Mouse (Mus musculus) adrenal gland, postnatal 4 days (tissue): ENCODE results near the gene Plekhb1. TPM values are rescaled to one million over a fixed set of nuclear protein-coding genes. Genes with fewer than 3 reads are reported as not detected.

Experiments used
- DNase-seq, 2 experiments: peaks; one replicate each; pipeline ENCODE4 v3.0.0; 2021 to 2022; ENCODE audit warnings: low spot score in 2 of 2, mixed read lengths in 2 of 2
- total RNA-seq, 2 experiments: library from RNA; stranded (reverse); gene quantifications; 2 replicates each; pipeline ENCODE4 v1.2.3; 2021

Gene Plekhb1
- total RNA-seq, 2 experiments from 2014 or later: 8.7 to 10.1 TPM

DNA sequence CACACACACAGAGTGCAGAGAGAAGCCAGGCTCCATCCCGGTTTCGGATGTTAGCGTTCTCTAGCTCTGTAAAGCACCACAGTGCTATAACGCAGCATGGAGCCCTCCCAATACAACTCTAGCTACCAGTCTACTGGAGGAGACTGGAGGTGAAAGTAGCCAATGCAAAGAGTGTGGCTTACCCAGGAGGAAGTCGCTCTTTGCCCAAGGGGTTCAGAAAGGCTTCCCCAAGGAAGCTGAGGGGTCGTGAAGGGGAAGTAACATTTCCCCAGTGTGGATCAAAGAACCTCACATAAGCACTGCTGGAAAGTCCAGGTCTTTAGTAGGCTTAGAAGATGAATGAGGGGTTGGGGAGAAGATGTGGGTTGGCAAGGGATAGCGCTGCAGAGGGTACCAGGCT, 950 bp downstream of the Plekhb1 start:
- no peak for DNase-seq

DNA sequence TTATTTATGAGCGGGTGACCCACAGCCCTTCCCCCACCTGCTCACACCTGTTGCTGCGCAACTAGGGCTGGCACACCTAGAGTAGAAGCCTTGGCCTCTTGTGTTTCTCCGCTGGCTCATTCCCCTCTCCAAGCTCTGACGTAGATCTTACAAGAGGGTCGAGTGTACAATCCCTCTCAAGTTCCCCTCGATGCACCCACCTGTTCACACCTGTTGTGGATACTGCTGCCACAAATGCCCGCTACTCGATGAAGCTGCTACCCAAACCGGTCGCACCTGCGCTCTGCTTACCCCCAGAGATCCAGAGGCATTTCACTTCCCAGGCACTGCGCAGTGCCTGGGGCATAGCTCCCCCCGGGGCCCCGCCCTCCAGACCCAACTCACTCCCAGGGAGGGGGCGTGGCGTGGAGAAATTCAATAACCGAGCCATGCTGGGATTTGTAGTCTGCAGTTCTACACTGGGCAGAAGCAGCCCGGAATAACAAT, 4.1 kb downstream of the Plekhb1 start:
- DNase-seq: no peak

DNA sequence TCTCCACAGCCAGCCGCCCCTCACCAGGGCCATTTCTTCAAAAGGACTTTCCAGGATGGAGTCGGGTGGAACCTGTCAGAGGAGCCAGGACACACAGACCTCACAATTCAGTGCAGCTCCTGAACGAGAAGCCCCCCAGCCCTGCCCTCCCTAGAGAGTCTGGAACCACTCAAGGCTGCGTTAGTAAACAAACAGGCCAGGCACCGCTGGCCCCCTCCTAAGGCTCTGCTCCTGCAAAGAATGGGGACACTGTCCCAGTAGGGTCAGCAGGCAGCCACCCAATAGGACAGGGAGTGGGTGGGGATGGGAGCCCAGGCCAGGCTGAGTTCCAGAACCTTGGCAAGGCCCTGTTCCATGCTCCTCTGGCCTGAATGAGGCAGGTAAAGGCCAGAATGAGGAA, 5.5 kb downstream of the Plekhb1 start:
- no peak for DNase-seq

DNA sequence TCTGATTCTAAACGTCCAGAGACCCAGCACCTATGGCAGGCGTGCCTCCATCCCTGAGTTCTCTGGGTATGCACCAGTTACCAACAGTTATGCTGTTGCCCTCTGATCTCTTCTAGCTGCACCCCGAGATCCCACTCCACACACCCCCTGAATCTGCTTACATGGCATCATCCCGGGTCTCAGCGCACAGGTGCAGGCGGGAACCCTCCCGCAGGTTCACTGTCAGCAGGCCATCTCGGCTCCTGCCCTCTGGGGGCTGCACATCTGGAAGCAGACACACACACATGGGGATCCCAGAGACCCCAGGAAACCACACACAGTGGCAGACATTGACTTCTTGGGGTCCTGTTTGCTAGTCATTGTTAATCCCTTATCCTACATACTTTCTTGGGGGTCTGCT, 7.8 kb downstream of the Plekhb1 start:
- DNase-seq: no peak

DNA sequence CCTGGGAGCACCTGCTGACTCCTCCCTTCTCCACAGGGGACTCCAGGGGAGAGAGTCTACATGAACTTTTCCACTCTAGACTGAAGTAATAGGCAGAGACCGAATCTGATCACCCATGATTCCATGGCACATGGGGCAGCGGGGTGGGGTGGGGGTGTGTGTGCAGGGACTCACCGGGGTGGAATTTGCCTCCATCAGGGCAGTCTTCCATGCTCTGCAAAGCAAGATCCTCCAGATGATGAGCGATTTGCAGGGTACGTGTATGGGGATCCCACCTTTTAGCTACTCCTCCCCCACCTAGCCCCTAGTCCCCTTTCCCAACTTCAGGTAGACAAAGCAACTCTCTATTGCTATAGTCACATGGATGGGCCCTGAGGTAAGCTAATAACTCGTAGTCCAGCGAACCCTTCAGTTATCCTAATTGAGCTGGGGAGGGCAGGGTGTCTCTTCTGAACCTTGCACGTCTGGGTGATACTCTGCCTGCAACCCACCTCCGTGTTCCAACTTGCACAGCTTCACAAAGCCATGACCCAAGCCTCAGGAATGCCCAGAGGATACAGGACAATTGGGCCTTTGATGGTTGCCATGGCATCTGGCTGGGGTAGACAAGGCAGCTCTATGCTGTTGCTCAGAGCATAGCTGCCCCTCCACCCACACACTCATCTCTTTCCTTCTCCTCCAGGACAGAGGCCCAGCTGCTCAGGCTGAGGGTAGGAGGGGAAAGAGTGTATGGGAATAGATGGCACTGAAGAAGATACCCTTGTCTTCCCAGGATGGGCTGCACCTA, 8.5 kb downstream of the Plekhb1 start:
- DNase-seq: no peak

DNA sequence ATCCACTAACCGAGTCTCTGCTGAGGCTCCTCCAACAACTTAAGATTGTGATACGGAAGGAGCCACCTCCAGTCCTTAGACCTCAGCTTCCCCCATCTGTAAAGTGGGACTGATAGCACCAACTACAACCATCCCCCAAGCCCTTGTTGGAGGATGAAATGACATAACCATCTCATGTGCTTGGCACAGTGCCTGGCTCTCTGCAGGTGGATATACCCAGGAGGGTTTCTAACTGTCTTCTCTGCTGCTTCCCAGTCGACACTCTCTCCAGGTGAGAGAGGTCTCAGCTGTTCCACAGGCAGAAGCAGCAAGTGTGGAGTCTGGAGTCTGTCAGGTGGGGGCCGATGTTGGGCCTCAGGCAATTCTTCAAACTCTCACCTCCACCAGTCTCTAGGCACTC, 11.2 kb downstream of the Plekhb1 start:
- DNase-seq: no peak

DNA sequence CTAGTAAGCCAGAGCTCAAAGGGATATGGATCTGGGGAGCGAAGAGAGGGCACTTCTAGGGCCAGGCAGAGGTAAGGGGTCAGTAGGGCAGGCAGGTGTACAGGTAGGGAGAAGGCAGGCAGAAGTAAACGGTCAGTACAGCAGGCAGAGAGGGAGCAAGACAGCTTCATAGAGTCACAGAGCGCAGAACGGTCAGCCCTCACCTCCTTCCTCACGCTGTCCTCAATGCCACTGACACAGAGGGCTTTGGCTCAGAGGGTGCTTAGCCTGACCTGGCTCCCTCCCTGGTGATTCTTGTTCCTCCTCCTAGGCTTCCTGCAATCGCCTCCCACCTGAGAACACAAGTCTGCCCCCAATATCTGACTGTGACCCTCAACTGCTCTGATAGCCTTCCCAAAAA, 11.8 kb downstream of the Plekhb1 start:
- DNase-seq: no peak

DNA sequence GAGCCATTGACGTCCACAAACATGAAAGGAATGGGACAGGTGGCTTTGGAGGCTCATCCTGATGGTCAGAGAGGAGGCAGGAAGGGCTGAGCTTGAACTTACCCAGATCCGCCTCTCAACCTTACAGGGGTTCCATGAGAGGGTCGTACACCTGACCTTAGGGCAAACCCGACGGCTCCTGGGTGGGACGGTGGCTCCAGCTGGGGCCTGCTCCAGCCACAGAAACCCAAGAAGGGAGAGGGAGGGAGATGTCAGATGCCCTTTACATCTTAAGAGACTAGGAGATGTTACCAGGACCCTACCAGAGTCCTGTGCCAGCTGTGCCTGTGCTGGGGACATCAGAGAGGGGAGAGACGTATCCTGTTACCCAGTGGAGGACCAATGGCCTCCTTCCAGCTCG, 12.4 kb downstream of the Plekhb1 start:
- no peak for DNase-seq

DNA sequence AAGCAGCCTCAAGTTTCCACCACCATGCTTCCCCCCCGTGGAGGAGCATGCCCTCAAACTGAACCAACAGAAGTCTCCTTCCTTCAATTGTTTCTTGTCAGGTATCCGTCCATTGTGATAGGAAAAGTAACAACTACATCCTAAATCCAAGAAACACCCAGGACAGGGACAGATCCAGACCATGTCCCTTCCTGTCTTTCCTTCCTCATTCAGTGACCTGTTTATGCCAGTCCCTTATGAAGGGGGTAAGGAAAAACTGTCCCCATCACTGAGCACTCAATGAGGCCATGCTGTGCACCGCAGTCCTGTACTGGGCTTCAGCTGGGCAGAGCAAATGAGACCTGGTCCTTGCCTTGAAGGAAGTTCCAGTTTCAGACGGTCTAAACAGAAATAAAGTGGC, 13.1 kb downstream of the Plekhb1 start:
- no peak for DNase-seq

DNA sequence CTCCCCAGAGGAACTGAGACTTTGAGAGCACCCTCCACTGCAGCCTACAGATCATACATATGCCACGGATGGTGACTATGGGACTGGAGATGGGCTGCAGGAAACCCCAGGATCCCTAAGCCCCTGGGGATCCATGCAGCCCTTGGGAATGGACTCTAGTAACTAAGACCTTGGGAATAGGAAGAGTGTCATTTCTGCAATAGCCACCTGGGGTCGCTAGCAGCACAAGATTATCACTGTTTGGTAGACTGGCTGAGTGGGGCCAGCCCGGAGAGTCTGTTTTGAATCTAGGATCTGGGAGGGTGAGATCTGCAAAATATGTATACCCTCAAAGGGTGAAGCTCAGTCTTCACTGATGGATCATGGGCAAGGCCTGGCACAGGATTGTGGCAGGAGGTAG, 17.1 kb downstream of the Plekhb1 start:
- peak; percentile 30 to 53 for DNase-seq

DNA sequence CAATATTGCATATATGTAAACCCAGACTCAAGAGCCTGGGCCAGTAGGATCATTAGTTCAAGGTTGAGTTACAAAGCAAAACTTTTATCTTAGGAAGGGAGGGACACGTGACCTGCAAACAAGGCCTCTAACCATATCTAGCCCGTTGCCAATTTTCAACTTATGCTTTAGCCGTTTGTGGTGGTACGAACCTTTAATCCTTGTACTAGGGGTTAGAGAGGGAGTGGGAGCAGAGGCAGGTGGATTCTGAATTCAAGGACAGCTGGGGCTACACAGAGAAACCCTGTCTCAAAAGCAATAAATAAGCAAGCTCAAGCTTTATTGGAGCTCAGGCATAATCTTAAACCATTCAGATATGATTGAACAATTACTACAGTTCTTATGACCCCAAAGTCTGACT, 19.8 kb downstream of the Plekhb1 start:
- DNase-seq: no peak

DNA sequence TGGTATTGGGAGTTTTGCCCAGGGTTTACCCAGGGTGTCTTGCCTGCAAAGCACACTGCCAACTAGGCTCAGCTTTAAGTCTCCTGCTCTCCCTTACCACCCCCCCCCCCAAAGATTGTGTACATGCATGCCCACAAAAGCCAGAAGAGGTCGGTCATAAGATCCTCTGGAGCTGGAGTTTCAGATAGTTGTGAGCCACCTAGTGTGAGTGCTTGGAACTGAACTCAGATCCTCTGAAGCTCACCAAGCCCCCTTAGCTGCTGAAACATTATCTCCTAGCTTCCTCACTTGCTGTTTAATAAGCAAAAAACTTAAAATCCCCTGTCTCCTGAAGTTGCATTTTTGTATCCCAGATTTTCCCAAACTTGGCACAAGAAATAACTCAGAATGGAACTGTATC, 24.6 kb downstream of the Plekhb1 start:
- no peak for DNase-seq

DNA sequence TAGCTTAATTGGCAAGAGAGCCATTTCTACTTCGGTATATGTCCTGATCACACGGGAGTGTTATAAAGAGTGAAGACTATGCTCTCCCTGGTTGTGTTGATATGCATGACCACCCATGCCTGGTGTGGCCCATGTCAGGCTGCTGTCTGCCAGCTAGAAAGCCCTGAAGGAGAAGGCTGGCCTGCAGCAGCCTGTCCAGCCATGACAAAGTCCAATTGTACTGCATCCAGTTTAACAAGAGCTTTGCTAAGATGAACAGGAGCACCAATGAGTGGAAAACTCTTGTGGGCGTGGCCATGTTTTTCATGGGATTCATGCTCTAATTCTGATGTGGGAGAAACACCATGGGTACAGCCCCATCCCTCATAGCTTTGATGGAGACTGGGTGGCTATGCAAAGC, 37.7 kb downstream of the Plekhb1 start:
- no peak for DNase-seq

DNA sequence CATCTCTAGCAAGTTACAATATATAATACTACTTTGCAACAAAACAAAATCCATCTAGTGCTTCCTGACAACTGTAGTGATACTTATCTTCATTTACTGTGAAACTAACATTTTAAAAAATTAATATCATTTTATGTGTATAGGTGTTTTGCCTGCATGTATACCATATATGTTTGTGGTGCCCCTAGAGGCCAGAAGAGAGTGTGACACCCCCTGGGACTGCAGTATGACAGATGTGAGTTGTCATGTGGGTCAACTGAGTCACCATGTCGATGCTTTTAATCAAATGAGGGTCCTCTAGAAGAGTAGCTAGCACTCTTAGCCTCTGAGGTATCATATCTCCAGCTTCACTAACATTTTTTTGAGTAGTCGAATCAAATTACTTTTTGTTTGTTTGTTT, 39.9 kb downstream of the Plekhb1 start:
- no peak for DNase-seq

DNA sequence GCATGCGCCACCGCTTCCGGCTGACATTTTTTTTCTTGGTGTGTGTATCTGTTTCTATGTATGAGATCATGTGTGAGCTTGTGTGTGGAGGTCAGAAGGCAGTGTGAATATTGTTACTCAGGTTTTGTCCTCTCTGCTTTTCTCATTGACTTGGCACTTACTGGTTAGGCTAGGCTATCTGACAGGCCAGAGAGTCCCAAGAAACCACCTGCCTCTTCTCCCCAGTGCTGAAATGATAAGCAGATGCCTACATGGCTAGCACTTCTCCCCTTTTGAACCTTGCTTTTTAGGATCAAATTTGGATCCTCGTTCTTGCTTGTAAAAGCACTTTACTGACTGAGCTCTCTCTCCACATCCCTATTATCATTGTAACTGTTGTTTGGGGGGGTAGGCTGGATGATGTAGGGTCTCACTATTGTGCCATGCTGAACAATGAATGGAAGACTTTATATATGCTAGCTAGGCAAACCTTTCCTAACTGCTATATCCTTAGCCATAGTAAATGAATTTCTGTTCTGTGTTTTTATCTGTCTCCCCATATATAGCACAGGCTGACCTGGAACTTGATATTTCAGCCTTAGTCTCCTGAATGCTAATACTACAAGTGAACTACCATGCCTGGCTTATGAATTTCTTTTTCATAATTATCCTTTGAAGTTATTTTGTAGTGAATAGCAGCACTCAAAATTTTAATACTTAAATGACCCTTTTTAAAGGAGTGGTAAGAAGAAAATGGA, 45.9 kb downstream of the Plekhb1 start:
- DNase-seq: no peak

DNA sequence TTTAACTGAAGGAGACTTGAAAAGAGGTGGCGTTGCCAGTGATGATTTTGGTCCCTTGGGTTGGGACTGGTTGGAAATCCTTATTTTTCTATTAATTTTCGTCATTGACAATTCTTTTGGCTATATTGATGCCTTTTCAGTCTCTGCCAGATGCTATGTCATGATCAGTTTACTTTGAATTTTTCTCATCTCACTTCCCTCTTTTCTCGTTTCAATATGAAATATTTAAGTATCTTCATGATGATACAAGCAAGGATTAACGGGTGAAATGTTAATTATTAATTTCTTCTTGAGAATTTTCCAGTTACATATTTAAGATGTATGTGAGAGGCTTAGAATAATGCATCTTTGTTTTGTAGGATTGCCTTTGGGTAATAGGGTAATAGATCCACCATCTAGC, 53.3 kb downstream of the Plekhb1 start:
- no peak for DNase-seq

DNA sequence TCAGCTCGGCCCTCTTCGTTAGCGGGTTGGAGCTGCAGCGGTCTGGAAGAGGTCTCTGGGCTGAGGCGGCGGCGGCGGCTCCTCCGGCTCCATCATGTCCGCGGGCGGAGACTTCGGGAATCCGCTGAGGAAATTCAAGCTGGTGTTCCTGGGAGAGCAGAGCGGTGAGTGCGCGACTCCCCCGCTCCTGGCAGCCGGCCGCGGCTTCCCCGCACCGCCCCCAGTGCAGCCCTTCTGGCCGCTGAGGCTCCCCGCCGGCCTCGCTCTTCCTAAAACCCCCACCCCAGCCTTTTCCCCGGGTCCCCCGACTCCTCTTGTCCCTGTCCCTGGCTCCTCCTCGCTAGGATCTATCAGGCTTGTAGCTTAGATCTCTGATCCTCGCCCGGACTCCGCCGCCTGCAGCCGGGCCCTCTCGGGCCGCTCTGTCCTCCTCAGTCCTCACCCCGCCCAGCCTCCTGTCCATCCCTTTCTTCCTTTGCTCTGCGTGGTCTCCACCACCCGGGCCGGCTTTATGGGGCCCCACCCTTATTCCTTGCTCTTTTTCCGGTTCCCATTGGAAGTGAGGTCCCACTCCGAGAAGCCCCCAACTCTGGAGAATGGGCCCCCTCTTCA, 54.0 kb downstream of the Plekhb1 start, which contains the start of gene Mrpl48:
Mrpl48 (minus strand) TSS at position 172 of the 612 bp plus-strand sequence.
- DNase-seq: peak; percentile 22 to 27

DNA sequence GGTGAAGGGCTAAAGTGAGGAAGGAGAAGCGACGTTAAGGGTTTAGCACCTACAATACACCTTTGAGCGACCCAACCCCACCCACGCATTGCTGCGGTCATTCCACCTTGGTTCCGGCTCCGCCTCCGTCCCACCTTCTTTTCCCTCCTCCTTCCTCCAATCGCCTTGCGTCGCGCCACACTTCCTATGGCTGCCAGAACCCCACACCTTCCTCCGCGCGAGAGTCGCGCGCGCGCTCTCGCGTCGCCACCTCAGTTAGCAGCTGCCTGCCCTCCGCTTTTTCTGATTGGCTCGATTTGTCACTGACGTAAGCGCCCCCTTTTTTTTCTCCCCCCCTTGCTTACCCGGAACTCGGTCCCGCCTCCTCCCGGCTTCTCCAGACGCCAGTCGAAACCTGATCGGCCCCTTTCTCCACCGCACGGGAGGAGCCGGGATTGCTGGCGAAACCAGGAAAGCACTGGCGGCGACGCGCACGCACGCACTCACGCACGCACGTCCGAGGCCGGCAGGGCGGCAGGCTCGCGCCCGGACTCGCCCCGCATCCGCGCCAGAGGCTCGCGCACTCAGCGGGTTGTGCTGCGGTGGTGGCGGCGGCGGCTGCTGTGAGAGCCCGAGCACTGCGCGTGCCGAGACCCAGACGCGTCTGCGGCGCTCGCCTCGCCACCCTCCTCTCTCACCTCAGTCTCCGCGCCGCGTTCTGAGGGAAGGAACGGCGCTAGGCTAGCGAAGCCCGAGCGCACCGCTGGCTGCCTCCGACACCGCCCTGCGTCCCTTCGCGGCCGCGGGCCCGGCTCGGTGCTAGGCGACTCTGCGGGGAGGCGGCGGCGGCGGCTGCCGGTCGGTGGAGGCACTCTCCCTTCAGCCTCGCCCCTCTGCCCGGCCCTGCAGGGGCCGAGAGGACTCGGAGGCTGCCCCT, 54.7 kb downstream of the Plekhb1 start, which contains the start of gene Rab6a:
Rab6a (plus strand) TSS at position 197 of the 916 bp plus-strand sequence.
- DNase-seq: peak; percentile 81 to 93

DNA sequence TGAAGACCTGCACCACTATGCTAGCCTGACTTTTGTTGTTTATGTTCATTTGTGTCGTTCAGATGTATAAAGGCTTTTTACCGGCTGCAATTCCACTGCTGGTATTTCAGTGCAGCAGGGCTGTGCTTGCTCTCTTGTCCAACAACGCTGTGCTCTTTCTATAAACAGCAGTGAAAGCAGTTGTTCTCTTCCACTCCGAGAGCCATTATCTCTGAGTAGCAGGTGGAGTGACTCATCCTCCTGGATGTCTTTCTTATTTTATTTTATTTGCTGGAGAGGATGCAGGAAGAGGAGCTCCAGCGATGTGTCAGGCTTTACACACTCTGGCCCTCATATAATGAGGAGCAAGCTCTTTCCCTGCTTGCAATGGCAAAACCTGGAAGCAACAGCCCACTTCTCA, 62.0 kb downstream of the Plekhb1 start:
- no peak for DNase-seq

DNA sequence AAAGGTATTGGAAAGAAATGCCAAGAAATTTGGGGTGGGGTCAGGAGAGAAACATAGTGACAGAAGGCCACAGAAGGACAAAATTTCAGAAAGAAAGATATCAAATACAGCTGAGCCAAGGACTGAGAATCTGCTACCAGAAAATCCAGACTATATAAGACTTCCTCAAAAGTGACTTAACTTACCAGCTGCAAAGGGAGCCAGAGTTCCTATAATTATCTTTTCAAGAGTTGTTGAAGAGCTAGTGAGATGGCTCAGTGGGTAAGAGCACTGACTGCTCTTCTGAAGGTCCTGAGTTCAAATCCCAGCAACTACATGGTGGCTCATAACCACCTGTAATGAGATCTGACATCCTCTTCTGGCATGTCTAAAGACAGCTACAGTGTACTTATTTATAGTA, 68.9 kb downstream of the Plekhb1 start:
- no peak for DNase-seq
